Mouse (Mus musculus): Measurements from ENCODE around the gene Ndst2.

GRCm38 (mm10) chr14:20768581-20768980 lies 34.2 kb upstream of the Ndst2 start:
- TF ChIP-seq CTCF (IDR thresholded peaks at IDR 0.05; ENCODE audit: low read depth) (no peak), EP300 (IDR thresholded peaks at IDR 0.05; ENCODE audit: low read depth) (no peak)

Measured in liver, postnatal 0 days (tissue).